Mouse (Mus musculus): Measurements from ENCODE around the gene Akap11.

GRCm38 (mm10) chr14:78568410-78568809 is 31.8 kb upstream of the Akap11 start:
- TF ChIP-seq CEBPB (IDR thresholded peaks at IDR 0.05; ENCODE audit: insufficient read depth, poor library complexity, severe bottlenecking): no peak
- TF ChIP-seq TCF12 (IDR thresholded peaks at IDR 0.05; ENCODE audit: insufficient read depth, poor library complexity, severe bottlenecking): no peak
- TF ChIP-seq POLR2A (IDR thresholded peaks at IDR 0.05; ENCODE audit: insufficient read length, low read depth): no peak
- TF ChIP-seq TCF3 (IDR thresholded peaks at IDR 0.05; ENCODE audit: insufficient read length, low read depth): no peak
- no peak for TF ChIP-seq USF1 (IDR thresholded peaks at IDR 0.05; ENCODE audit: low read depth)
- no peak for TF ChIP-seq REST (IDR thresholded peaks at IDR 0.05; ENCODE audit: insufficient read depth, insufficient read length)
- no peak for TF ChIP-seq MYOG (IDR thresholded peaks at IDR 0.05; ENCODE audit: control insufficient read depth in 1 of 3, insufficient read depth in 1 of 3, insufficient read length in 2 of 3, low read depth in 2 of 3)
- no peak for TF ChIP-seq MAX (IDR thresholded peaks at IDR 0.05; ENCODE audit: low read depth)
- no peak for TF ChIP-seq MYOD1 (IDR thresholded peaks at IDR 0.05; ENCODE audit: control insufficient read depth in 1 of 3, insufficient read length in 2 of 3, low read depth in 2 of 3)
- TF ChIP-seq POLR2AphosphoS2 (IDR thresholded peaks at IDR 0.05; ENCODE audit: insufficient read length, low read depth): no peak
